Mouse (Mus musculus): ENCODE data around the gene Jakmip3. TPM values are rescaled to one million over a fixed set of nuclear protein-coding genes. Genes with fewer than 3 reads are reported as not detected.

Jakmip3 gene
- polyA plus RNA-seq, 1 experiment from 2014 or later = 0.55 TPM

DNA sequence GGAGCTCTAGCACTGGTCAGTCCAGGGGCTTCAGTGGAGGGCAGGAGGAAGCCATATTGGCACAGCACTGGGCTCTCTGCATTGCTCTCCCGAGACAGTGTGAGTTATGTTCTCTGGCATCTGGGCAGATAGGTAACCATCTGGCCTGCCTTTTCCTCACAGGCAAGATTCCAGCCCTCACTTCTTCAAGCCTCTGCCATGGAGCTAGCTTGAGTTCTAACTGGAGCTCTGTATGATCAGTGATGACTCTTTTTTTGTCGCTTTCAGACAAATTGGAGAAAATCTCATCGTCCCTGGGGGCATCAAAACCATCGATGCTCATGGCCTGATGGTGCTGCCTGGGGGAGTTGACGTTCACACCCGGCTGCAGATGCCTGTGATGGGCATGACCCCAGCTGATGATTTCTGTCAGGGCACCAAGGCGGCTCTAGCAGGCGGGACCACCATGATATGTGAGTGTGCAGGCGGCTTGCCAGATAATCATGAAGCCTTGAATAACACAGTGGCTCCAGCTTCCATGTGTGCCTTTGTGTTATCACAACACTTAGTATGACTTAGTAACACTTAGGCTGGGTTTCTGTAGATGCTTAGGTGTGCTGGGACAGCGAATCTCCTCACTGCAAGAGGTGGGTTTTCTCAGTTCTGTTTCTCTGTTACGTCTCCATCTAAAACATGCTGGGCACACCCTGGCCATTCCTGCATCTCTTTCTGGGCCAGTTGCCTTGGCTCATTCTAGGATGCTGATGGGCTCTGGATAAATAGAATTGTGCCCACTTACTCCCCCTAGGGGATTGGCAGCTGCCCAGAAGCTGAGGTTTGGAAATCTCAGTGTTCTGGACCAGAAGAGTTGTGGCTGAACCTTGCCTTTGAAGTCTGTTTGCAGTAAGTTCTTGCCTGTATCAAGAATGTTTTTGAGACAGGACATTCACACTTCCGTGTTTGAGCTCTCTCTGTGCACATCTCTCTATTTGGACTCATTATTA lies 149.7 kb downstream of the Jakmip3 start:
- H3K4me2 ChIP-seq (ENCODE audit: low read depth, low read length, severe bottlenecking) = no peak overlapping the region
- ATAC-seq (replicated peaks; ENCODE audit: low FRiP score) = no peak
- DNase-seq (ENCODE audit: low spot score) = no peak
- WGBS = 87% methylated on average over 12 of the region's 12 CpGs
- H3K27me3 ChIP-seq (ENCODE audit: control insufficient read depth, insufficient read depth, low read length) = peaks cover 2% of the 10 kb centered on the region
- H3K9ac ChIP-seq (ENCODE audit: low read length) = no peak overlapping the region
- H3K9me3 ChIP-seq (ENCODE audit: control insufficient read depth, low read length) = no peaks in the 10 kb centered on the region
- H3K36me3 ChIP-seq (ENCODE audit: control insufficient read depth, insufficient read depth, low read length) = peaks cover 2% of the 10 kb centered on the region; the same call in 1 of the 2 replicates
- no peaks in the 10 kb centered on the region for H3K4me1 ChIP-seq (replicated peaks; ENCODE audit: control insufficient read depth, insufficient read depth, low read length)
- H3K4me3 ChIP-seq (ENCODE audit: low read depth, low read length) = no peak overlapping the region
- H3K27ac ChIP-seq (ENCODE audit: low read depth, low read length) = no peak overlapping the region

DNA sequence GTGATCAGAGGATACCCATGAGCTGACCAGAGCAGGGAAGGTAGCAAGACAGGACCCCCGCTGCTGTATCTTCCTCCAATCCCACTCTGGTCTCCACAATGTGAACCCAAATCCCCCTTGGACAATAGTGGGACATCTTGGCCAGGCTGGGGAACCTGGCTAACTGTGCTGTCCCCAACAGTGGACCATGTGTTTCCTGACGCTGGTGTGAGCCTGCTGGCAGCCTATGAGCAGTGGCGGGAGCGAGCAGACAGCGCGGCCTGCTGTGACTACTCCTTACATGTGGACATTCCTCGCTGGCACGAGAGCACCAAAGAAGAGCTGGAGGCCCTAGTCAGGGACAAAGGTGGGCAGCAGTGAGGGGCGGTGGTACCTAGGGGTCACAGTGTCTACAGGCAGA lies 151.2 kb downstream of the Jakmip3 start:
- no peak overlapping the region for H3K4me3 ChIP-seq (ENCODE audit: low read depth, low read length)
- 92% methylated on average over 9 of the region's 9 CpGs for WGBS
- H3K36me3 ChIP-seq (ENCODE audit: control insufficient read depth, insufficient read depth, low read length) = peaks cover 2% of the 10 kb centered on the region; the same call in 1 of the 2 replicates
- H3K4me1 ChIP-seq (replicated peaks; ENCODE audit: control insufficient read depth, insufficient read depth, low read length) = no peaks in the 10 kb centered on the region
- no peak overlapping the region for H3K27ac ChIP-seq (ENCODE audit: low read depth, low read length)
- peaks cover 2% of the 10 kb centered on the region for H3K27me3 ChIP-seq (ENCODE audit: control insufficient read depth, insufficient read depth, low read length)
- no peak overlapping the region for H3K9ac ChIP-seq (ENCODE audit: low read length)
- DNase-seq (ENCODE audit: low spot score) (no peak), ATAC-seq (replicated peaks; ENCODE audit: low FRiP score) (no peak)
- H3K9me3 ChIP-seq (ENCODE audit: control insufficient read depth, low read length) = no peaks in the 10 kb centered on the region
- no peak overlapping the region for H3K4me2 ChIP-seq (ENCODE audit: low read depth, low read length, severe bottlenecking)

DNA sequence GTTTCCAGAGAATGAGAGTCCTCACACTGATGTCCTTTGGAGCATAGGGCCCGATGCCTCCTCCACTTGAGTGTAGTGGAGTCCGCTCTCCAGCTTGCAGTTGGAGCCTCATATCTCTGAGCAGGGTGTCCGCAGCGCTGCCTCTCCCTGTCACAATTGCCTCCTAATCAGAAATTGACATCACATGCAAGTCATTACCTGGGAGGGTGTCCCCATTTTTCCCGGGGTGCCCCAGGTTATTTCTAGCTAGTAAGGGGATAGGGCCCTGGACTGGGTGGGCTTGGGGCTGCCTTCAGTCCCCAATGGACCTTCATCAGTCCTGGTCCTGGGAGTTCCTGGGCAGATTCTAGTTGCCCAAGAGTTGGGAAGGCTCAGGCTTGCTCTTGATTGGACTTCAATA lies 152.1 kb downstream of the Jakmip3 start:
- Histone ChIP-seq H3K4me2 (ENCODE audit: low read depth, low read length, severe bottlenecking) (no peak overlapping the region), H3K27me3 (ENCODE audit: control insufficient read depth, insufficient read depth, low read length) (no peaks in the 10 kb centered on the region), H3K9ac (ENCODE audit: low read length) (no peak overlapping the region), H3K27ac (ENCODE audit: low read depth, low read length) (no peak overlapping the region), H3K9me3 (ENCODE audit: control insufficient read depth, low read length) (no peaks in the 10 kb centered on the region), H3K36me3 (ENCODE audit: control insufficient read depth, insufficient read depth, low read length) (peaks cover 2% of the 10 kb centered on the region; the same call in 1 of the 2 replicates), H3K4me1 (replicated peaks; ENCODE audit: control insufficient read depth, insufficient read depth, low read length) (no peaks in the 10 kb centered on the region), H3K4me3 (ENCODE audit: low read depth, low read length) (no peak overlapping the region)
- DNase-seq (ENCODE audit: low spot score) (no peak), ATAC-seq (replicated peaks; ENCODE audit: low FRiP score) (no peak)
- WGBS = 94% methylated on average over 5 of the region's 5 CpGs

DNA sequence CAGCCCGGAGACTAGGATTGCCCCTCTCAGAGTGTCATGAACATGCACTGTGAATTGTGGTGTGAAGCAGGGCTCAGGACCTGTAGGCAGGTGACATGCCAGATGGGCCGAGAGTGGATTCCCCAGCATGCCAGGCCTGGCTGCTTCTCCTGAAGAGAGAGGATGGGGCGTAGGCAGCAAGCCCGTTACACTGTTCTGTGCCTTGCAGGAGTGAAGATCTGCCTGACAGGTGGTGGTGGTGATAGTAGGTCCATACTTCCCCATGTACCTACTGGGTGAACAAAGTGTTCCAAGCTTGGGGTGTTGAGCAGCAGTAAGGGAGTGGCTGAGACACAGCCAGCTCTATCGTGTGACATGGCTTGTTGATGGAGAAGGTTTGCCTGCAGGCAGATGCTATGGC lies 152.6 kb downstream of the Jakmip3 start:
- no peak for ATAC-seq (replicated peaks; ENCODE audit: low FRiP score)
- H3K4me1 ChIP-seq (replicated peaks; ENCODE audit: control insufficient read depth, insufficient read depth, low read length) = no peaks in the 10 kb centered on the region

DNA sequence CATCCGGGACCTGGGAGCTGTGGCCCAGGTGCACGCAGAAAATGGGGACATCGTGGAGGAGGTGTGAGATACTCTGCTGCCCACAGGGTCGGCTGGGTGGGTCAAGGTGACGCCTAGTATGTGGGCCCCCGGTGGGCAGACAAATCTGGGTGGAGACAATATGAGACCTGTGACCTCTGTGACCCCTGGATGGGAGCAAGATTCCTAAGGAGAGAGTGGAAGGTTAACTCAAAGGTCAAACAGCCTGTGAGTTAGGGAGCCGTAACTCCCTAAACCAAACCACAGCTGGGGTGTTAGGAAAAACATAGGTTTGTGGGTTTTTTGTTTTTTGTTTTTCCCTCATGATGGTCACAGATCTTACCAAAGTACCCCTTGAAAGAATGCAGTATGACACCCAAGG lies 153.3 kb downstream of the Jakmip3 start:
- Histone ChIP-seq H3K4me3 (ENCODE audit: low read depth, low read length) (no peak overlapping the region), H3K36me3 (ENCODE audit: control insufficient read depth, insufficient read depth, low read length) (peaks cover 2% of the 10 kb centered on the region; the same call in 1 of the 2 replicates), H3K4me2 (ENCODE audit: low read depth, low read length, severe bottlenecking) (no peak overlapping the region), H3K27me3 (ENCODE audit: control insufficient read depth, insufficient read depth, low read length) (no peaks in the 10 kb centered on the region), H3K9me3 (ENCODE audit: control insufficient read depth, low read length) (no peaks in the 10 kb centered on the region), H3K9ac (ENCODE audit: low read length) (no peak overlapping the region), H3K4me1 (replicated peaks; ENCODE audit: control insufficient read depth, insufficient read depth, low read length) (no peaks in the 10 kb centered on the region), H3K27ac (ENCODE audit: low read depth, low read length) (no peak overlapping the region)
- no peak for DNase-seq (ENCODE audit: low spot score)
- no peak for ATAC-seq (replicated peaks; ENCODE audit: low FRiP score)
- 82% methylated on average over 7 of the region's 7 CpGs for WGBS

More for the DNA sequence above, 152.6 kb downstream of the Jakmip3 start:
- no peak overlapping the region for H3K27ac ChIP-seq (ENCODE audit: low read depth, low read length)
- no peak for DNase-seq (ENCODE audit: low spot score)
- no peaks in the 10 kb centered on the region for H3K9me3 ChIP-seq (ENCODE audit: control insufficient read depth, low read length)
- 89% methylated on average over 5 of the region's 5 CpGs for WGBS
- peaks cover 2% of the 10 kb centered on the region; the same call in 1 of the 2 replicates for H3K36me3 ChIP-seq (ENCODE audit: control insufficient read depth, insufficient read depth, low read length)
- H3K9ac ChIP-seq (ENCODE audit: low read length) = no peak overlapping the region
- H3K4me2 ChIP-seq (ENCODE audit: low read depth, low read length, severe bottlenecking) = no peak overlapping the region
- H3K4me3 ChIP-seq (ENCODE audit: low read depth, low read length) = no peak overlapping the region
- H3K27me3 ChIP-seq (ENCODE audit: control insufficient read depth, insufficient read depth, low read length) = no peaks in the 10 kb centered on the region

DNA sequence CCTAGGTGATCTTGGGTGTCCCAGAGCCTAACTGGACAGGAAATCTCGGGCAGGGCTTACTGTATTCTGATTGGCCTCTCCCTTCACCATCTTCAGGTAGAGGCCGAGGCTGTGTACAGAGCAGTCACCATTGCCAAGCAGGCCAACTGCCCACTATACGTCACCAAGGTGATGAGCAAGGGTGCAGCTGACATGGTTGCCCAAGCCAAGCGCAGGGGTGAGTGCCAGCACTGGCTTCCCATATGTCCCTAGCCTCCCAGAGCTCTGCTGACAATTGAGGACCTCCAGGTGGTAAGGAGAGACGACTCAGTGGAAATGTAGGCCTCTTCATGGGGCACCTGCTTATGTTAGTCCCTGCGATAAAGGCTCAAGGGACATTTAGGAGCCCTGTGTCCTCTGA lies 154.2 kb downstream of the Jakmip3 start:
- Histone ChIP-seq H3K4me2 (ENCODE audit: low read depth, low read length, severe bottlenecking) (no peak overlapping the region), H3K27ac (ENCODE audit: low read depth, low read length) (no peak overlapping the region), H3K9me3 (ENCODE audit: control insufficient read depth, low read length) (no peaks in the 10 kb centered on the region), H3K9ac (ENCODE audit: low read length) (no peak overlapping the region), H3K27me3 (ENCODE audit: control insufficient read depth, insufficient read depth, low read length) (no peaks in the 10 kb centered on the region), H3K4me1 (replicated peaks; ENCODE audit: control insufficient read depth, insufficient read depth, low read length) (no peaks in the 10 kb centered on the region), H3K36me3 (ENCODE audit: control insufficient read depth, insufficient read depth, low read length) (peaks cover 2% of the 10 kb centered on the region; the same call in 1 of the 2 replicates), H3K4me3 (ENCODE audit: low read depth, low read length) (no peak overlapping the region)
- 86% methylated on average over 6 of the region's 6 CpGs for WGBS
- DNase-seq (ENCODE audit: low spot score) = no peak
- ATAC-seq (replicated peaks; ENCODE audit: low FRiP score) = no peak

DNA sequence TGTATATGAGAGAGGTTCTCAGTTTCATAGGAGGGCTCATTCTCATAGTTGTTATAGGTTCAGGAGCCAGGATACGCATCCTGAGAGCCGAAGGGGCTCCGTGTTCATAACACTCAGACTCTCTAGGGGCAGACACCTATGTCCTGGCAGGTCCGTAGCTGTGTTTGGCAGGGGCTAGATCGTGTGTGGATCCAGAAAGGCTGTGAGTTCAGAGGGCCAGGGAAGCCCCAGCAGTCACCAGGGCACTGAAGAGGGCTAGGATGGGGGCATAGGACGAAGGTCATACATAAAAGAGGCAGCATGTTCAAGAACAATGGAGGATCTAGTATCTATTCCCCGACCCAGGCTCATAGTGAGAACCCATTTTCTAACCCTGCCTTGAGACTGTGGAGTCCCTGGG lies 154.8 kb downstream of the Jakmip3 start:
- Histone ChIP-seq H3K36me3 (ENCODE audit: control insufficient read depth, insufficient read depth, low read length) (peaks cover 2% of the 10 kb centered on the region; the same call in 1 of the 2 replicates), H3K4me3 (ENCODE audit: low read depth, low read length) (no peak overlapping the region), H3K4me2 (ENCODE audit: low read depth, low read length, severe bottlenecking) (no peak overlapping the region), H3K9ac (ENCODE audit: low read length) (no peak overlapping the region), H3K27me3 (ENCODE audit: control insufficient read depth, insufficient read depth, low read length) (no peaks in the 10 kb centered on the region), H3K4me1 (replicated peaks; ENCODE audit: control insufficient read depth, insufficient read depth, low read length) (no peaks in the 10 kb centered on the region), H3K27ac (ENCODE audit: low read depth, low read length) (no peak overlapping the region), H3K9me3 (ENCODE audit: control insufficient read depth, low read length) (no peaks in the 10 kb centered on the region)
- ATAC-seq (replicated peaks; ENCODE audit: low FRiP score) (no peak), DNase-seq (ENCODE audit: low spot score) (no peak)
- WGBS = 88% methylated on average over 7 of the region's 7 CpGs

DNA sequence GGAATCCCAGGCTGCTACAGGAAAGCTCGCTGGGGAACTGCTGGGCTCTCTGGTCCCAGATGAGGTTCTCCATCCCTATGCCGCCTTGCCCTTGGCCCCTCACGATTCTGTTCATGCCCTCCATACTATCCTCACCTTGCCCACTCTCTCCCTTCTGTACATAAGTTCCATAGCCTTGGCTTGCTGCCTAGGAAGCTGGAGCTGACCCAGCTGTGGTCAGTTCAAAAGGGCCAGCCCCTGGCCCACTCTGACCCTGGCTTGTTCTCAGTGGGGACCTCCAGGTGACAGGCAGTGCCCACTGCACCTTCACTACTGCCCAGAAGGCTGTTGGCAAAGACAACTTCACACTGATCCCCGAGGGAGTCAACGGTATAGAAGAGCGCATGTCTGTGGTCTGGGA lies 155.9 kb downstream of the Jakmip3 start:
- Histone ChIP-seq H3K4me1 (replicated peaks; ENCODE audit: control insufficient read depth, insufficient read depth, low read length) (no peaks in the 10 kb centered on the region), H3K27ac (ENCODE audit: low read depth, low read length) (no peak overlapping the region), H3K36me3 (ENCODE audit: control insufficient read depth, insufficient read depth, low read length) (peaks cover 2% of the 10 kb centered on the region; the same call in 1 of the 2 replicates), H3K27me3 (ENCODE audit: control insufficient read depth, insufficient read depth, low read length) (no peaks in the 10 kb centered on the region), H3K9me3 (ENCODE audit: control insufficient read depth, low read length) (no peaks in the 10 kb centered on the region), H3K9ac (ENCODE audit: low read length) (no peak overlapping the region), H3K4me3 (ENCODE audit: low read depth, low read length) (no peak overlapping the region), H3K4me2 (ENCODE audit: low read depth, low read length, severe bottlenecking) (no peak overlapping the region)
- DNase-seq (ENCODE audit: low spot score) = no peak
- WGBS = 95% methylated on average over 6 of the region's 6 CpGs
- ATAC-seq (replicated peaks; ENCODE audit: low FRiP score) = no peak
